Mouse (Mus musculus): ENCODE data around the gene Vps35l. TPM values are rescaled to one million over a fixed set of nuclear protein-coding genes. Genes with fewer than 3 reads are reported as not detected.

Gene Vps35l
- polyA plus RNA-seq, 1 experiment from 2014 or later, result 98.2 TPM

DNA sequence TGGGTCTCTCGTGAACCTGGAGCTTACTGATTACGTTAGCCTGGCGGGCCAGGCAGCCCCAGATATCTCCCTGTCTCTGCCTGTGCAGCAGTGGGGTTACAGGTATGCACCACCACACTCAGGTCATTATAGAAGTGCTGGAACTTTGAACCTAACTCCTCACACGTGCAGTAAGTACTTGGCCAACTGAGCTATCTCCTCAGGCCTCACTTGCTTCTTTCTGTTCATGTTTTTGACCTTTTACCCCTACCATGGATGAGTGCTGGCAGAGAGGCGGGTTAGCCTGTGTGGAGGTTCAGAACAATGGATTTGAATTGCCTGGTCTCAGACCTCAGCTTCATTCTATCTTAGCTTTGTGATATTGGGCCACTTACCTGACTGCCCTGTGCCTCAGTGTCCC lies 50.3 kb downstream of the Vps35l start:
- Histone ChIP-seq H3K9me3 (replicated peaks) (no peaks in the 10 kb centered on the region), H3K4me3 (no peak overlapping the region), H3K4me2 (replicated peaks) (no peak overlapping the region), H3K9ac (no peak overlapping the region), H3K4me1 (no peaks in the 10 kb centered on the region), H3K27ac (no peak overlapping the region), H3K27me3 (no peaks in the 10 kb centered on the region), H3K36me3 (peaks cover 55% of the 10 kb centered on the region)
- no peak for ATAC-seq (ENCODE audit: low FRiP score)
- WGBS, result 80% methylated on average over 5 of the region's 5 CpGs

DNA sequence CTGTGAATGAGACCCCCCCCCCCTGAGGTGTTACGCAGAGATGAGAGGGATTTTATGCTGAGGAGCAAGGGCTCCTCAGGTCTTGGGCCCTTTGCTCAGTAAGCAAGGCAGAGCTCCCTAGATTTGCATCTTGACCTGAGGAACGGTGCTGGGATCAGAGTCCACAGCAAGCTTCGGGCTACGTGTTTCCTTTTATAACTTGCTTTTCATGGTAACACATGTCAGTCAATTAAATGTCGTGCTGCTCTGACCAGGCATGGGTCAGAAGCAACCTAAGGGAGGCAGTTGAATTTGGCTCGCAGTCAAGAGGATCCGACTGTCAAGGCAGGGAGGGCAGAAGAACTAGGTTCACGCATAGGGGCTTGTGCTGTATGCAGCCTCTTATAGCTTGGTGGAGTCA lies 53.9 kb downstream of the Vps35l start:
- no peak for ATAC-seq (ENCODE audit: low FRiP score)
- Histone ChIP-seq H3K36me3 (peaks cover 75% of the 10 kb centered on the region), H3K9ac (no peak overlapping the region), H3K27ac (no peak overlapping the region), H3K9me3 (replicated peaks) (no peaks in the 10 kb centered on the region), H3K27me3 (no peaks in the 10 kb centered on the region), H3K4me3 (no peak overlapping the region), H3K4me1 (no peaks in the 10 kb centered on the region), H3K4me2 (replicated peaks) (no peak overlapping the region)
- 87% methylated on average over 8 of the region's 8 CpGs for WGBS

DNA sequence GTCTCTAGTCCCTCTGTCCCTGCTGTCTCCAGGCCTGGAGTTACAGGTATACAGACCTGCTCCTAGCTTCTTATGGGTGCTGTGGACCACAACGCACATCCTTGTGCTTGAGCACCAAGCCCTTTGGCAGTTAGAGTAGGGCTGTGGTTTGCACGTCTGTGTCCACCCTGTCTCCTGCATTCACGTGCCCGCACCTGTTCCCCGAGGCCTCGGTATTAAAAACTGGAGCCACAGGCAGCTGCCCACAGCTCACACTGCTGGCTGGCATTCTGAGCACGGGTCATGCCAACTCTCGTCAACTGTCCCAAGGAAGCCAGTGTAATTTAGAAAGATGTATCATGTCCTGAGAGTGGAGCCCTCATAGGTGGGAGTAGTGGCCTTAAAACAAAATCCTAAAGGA lies 55.8 kb downstream of the Vps35l start:
- H3K4me2 ChIP-seq (replicated peaks), result no peak overlapping the region
- no peaks in the 10 kb centered on the region for H3K27me3 ChIP-seq
- H3K9ac ChIP-seq, result no peak overlapping the region
- no peak for ATAC-seq (ENCODE audit: low FRiP score)
- H3K27ac ChIP-seq, result no peak overlapping the region
- H3K9me3 ChIP-seq (replicated peaks), result no peaks in the 10 kb centered on the region
- WGBS, result 94% methylated on average over 8 of the region's 8 CpGs
- peaks cover 78% of the 10 kb centered on the region for H3K36me3 ChIP-seq
- no peaks in the 10 kb centered on the region for H3K4me1 ChIP-seq
- no peak overlapping the region for H3K4me3 ChIP-seq

DNA sequence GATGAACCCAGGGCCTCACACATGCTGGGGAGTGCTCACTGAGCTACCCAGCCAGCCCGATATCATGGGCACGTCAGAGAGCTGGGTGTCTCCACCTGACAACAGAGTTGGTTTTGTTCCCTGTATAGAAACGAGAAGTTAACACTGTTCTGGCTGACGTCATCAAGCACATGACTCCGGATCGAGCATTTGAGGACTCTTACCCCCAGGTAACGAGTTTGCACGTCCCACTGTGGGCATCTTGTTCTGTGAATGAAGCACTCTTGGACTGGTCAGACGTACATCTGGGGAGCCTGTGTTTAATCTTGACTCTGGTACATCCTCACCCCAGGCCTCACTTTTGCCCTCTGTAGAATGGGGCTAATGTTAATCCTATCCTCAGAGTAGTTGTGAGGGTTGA lies 56.8 kb downstream of the Vps35l start:
- H3K4me2 ChIP-seq (replicated peaks), result no peak overlapping the region
- no peak for ATAC-seq (ENCODE audit: low FRiP score)
- no peaks in the 10 kb centered on the region for H3K9me3 ChIP-seq (replicated peaks)
- no peaks in the 10 kb centered on the region for H3K27me3 ChIP-seq
- 93% methylated on average over 9 of the region's 9 CpGs for WGBS
- no peaks in the 10 kb centered on the region for H3K4me1 ChIP-seq
- no peak overlapping the region for H3K9ac ChIP-seq
- H3K27ac ChIP-seq, result no peak overlapping the region
- H3K36me3 ChIP-seq, result peaks cover 75% of the 10 kb centered on the region
- H3K4me3 ChIP-seq, result no peak overlapping the region

DNA sequence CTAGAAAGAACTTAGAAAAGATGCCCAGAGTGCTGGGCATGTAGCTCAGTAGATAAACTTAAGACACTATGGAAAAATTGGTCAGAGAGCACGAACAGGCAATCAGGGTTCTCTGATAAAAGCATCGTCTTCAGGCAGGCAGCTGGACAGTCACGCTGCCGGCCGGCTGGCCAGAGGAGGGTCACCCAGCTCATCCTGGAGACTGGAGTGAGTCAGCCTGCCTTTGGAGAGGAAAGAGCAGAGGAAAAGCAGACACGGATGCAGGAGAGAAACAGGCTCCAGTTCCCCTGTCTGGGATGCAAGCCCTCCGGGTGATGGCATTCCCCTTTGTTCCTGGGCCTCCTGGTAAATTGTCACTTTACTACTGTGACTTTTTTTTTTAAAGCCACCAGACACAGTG lies 57.6 kb downstream of the Vps35l start:
- Histone ChIP-seq H3K4me2 (replicated peaks) (no peak overlapping the region), H3K27ac (no peak overlapping the region), H3K4me3 (no peak overlapping the region), H3K9me3 (replicated peaks) (no peaks in the 10 kb centered on the region), H3K4me1 (no peaks in the 10 kb centered on the region), H3K36me3 (peaks cover 76% of the 10 kb centered on the region), H3K27me3 (no peaks in the 10 kb centered on the region), H3K9ac (no peak overlapping the region)
- 78% methylated on average over 7 of the region's 7 CpGs for WGBS
- ATAC-seq (ENCODE audit: low FRiP score), result no peak

DNA sequence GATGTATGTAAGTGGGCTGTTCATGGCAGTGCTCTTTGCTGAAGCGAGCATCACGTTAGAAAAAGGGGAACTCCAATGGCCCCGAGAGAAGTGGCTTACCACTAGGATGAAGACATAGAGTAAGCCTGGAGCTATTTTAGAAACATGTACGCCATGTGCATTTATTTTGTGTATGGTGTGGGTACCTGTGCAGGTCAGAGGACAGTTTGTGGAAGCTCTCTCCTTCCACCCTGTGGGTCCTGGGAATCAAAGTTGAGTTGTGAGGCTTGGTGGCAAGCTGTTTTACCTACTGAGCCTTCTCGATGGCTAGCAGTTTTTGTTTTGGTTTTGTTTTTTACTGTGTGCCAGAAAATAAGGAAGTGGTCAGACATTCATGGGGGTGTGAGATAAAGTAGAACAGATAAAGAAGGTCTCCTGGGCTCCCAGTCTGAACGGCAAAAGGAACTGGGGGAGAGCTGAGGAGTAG lies 58.1 kb downstream of the Vps35l start:
- ATAC-seq (ENCODE audit: low FRiP score), result no peak

DNA sequence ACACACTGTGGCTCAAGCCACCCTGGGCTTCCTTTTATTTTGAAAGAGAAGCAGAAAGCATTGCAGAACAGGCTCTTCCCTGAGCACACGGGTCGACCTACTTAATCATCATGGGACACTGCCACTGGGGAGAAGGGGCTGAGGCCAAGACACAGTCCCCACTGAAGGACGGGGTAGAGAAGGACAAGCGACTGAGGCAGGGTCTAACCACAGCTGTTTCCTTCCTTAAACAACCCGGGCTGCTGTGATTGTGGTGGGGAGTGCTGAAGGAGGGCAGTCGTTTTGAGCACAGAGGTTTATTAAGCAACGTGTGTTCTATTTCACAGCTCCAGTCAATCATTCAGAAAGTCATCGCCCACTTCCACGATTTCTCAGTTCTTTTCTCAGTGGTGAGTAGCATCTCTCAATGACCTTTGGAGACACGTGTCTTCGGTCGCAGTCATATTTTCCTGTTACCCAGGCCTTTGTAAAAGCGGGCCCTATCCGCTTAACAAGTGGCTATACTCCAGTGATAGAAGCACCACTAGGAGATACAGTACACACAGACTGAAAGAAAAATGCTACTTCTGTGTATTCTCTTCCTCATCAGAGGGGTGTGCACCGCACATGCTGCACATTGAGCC lies 60.2 kb downstream of the Vps35l start:
- no peak overlapping the region for H3K4me2 ChIP-seq (replicated peaks)
- no peak overlapping the region for H3K4me3 ChIP-seq
- 91% methylated on average over 15 of the region's 15 CpGs for WGBS
- no peak for ATAC-seq (ENCODE audit: low FRiP score)
- no peaks in the 10 kb centered on the region for H3K27me3 ChIP-seq
- peaks cover 71% of the 10 kb centered on the region for H3K36me3 ChIP-seq
- H3K9me3 ChIP-seq (replicated peaks), result no peaks in the 10 kb centered on the region
- H3K27ac ChIP-seq, result no peak overlapping the region
- H3K4me1 ChIP-seq, result no peaks in the 10 kb centered on the region
- H3K9ac ChIP-seq, result no peak overlapping the region

More for the DNA sequence above, 58.1 kb downstream of the Vps35l start:
- no peak overlapping the region for H3K4me2 ChIP-seq (replicated peaks)
- no peaks in the 10 kb centered on the region for H3K9me3 ChIP-seq (replicated peaks)
- no peak overlapping the region for H3K4me3 ChIP-seq
- peaks cover 75% of the 10 kb centered on the region for H3K36me3 ChIP-seq
- 91% methylated on average over 6 of the region's 6 CpGs for WGBS
- H3K27me3 ChIP-seq, result no peaks in the 10 kb centered on the region
- no peaks in the 10 kb centered on the region for H3K4me1 ChIP-seq
- no peak overlapping the region for H3K27ac ChIP-seq
- H3K9ac ChIP-seq, result no peak overlapping the region

DNA sequence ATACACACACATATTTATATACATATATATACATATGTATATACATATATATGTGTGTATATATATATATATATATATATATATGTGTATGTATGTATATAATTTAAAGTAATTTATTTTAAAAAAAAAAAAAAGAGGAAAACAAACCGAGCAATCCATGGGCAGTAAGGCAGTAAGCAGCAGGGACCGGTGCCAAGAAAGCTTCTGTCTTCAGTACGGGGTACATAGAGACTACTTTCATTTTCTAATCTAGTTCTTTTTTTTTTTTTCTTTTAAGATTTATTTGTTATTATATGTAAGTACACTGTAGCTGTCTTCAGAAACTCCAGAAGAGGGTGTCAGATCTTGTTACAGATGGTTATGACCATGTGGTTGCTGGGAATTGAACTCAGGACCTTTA lies 61.8 kb downstream of the Vps35l start:
- H3K4me1 ChIP-seq, result peaks cover 2% of the 10 kb centered on the region; the same call in 1 of the 2 replicates
- no peak overlapping the region for H3K27ac ChIP-seq
- WGBS, result 95% methylated on average over 3 of the region's 3 CpGs
- no peaks in the 10 kb centered on the region for H3K9me3 ChIP-seq (replicated peaks)
- H3K4me2 ChIP-seq (replicated peaks), result no peak overlapping the region
- no peak overlapping the region for H3K9ac ChIP-seq
- H3K4me3 ChIP-seq, result no peak overlapping the region
- H3K36me3 ChIP-seq, result peaks cover 66% of the 10 kb centered on the region
- no peak for ATAC-seq (ENCODE audit: low FRiP score)
- H3K27me3 ChIP-seq, result no peaks in the 10 kb centered on the region

DNA sequence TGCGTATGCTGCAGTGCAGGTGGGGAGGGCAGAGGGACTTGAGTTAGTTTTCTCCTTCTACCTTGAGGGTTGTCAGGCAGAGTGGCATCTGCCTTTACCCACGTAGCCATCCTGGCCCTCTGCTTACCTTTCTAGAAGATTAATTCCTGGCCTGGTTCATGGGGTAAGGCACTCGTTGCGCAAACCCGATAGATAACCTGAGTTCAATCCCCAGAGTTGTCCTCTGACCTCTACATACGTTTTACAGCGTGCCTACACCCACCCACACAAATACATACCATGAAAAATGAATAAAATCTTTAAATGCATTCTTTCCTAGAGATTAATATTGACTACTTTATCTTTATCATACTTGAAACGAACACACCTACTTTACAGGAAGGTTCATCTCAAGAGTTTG lies 63.4 kb downstream of the Vps35l start:
- Histone ChIP-seq H3K4me1 (peaks cover 7% of the 10 kb centered on the region; the same call in 1 of the 2 replicates), H3K36me3 (peaks cover 51% of the 10 kb centered on the region), H3K9me3 (replicated peaks) (no peaks in the 10 kb centered on the region), H3K9ac (no peak overlapping the region), H3K4me2 (replicated peaks) (no peak overlapping the region), H3K27ac (no peak overlapping the region), H3K27me3 (no peaks in the 10 kb centered on the region), H3K4me3 (no peak overlapping the region)
- ATAC-seq (ENCODE audit: low FRiP score), result no peak
- 93% methylated on average over 8 of the region's 8 CpGs for WGBS

DNA sequence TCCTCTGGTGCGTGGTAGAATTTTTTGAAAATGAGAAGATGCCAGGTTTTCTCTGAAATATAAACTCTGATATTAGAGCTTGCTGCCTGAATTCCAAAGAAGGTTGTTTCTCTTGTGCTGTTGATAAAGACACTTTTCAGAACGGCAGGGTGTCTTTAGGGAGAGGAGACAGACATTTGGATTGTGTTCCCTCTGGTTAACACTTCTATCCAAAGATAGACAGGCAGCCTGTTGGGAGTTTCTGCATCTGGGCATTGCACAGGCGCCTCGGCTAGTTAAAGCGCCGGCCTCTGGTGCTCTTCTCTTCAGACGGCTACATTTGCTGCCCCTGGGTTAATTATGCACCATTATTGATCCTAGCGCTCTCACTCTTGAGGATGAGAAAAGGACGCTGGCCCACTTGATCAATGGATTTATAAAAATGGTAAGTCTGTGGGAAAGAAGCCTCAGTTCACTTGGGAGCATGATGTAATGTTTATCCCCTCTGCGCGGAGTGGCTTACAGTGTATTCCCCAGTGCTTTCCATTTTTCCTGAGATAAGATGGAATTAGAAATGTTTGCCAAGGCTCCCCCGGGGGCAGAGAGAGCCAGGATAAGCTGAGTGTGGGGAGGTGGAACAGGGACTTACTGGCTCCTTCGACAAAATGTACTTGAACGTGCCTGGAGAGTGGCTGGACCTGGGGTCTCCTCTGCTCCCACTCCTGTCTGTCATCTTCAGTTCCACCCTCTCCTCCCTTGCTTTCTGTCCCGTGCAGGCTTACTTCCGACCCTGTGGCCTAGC lies 66.8 kb downstream of the Vps35l start:
- no peak overlapping the region for H3K27ac ChIP-seq
- no peaks in the 10 kb centered on the region for H3K9me3 ChIP-seq (replicated peaks)
- H3K4me1 ChIP-seq, result peaks cover 7% of the 10 kb centered on the region; the same call in 1 of the 2 replicates
- H3K4me2 ChIP-seq (replicated peaks), result no peak overlapping the region
- no peak for ATAC-seq (ENCODE audit: low FRiP score)
- H3K27me3 ChIP-seq, result no peaks in the 10 kb centered on the region
- peaks cover 34% of the 10 kb centered on the region for H3K36me3 ChIP-seq
- WGBS, result 68% methylated on average over 16 of the region's 16 CpGs
- H3K4me3 ChIP-seq, result no peak overlapping the region
- H3K9ac ChIP-seq, result no peak overlapping the region

DNA sequence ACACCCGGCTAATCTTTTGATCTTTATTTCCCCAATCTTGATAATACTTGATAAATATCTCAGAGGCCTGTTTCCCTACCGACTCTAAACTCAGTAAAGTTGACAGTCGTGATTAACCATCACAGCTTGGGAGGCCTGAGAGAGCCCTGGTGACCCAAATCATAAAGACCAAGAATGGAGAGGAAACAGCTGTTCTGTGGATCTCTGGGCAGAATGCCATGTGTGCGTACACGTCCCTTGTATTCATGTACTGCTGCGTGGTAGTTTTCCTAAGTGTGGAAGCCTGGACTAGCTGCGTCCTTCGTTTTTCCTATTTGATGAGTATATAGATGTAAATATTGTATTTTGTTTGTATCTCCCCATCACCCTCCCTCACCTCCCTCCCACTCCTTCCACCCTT lies 67.9 kb downstream of the Vps35l start:
- Histone ChIP-seq H3K36me3 (peaks cover 28% of the 10 kb centered on the region), H3K4me1 (peaks cover 7% of the 10 kb centered on the region; the same call in 1 of the 2 replicates), H3K4me3 (no peak overlapping the region), H3K9ac (no peak overlapping the region), H3K9me3 (replicated peaks) (no peaks in the 10 kb centered on the region), H3K27me3 (no peaks in the 10 kb centered on the region), H3K4me2 (replicated peaks) (no peak overlapping the region), H3K27ac (no peak overlapping the region)
- ATAC-seq (ENCODE audit: low FRiP score), result no peak
- WGBS, result 92% methylated on average over 8 of the region's 8 CpGs

DNA sequence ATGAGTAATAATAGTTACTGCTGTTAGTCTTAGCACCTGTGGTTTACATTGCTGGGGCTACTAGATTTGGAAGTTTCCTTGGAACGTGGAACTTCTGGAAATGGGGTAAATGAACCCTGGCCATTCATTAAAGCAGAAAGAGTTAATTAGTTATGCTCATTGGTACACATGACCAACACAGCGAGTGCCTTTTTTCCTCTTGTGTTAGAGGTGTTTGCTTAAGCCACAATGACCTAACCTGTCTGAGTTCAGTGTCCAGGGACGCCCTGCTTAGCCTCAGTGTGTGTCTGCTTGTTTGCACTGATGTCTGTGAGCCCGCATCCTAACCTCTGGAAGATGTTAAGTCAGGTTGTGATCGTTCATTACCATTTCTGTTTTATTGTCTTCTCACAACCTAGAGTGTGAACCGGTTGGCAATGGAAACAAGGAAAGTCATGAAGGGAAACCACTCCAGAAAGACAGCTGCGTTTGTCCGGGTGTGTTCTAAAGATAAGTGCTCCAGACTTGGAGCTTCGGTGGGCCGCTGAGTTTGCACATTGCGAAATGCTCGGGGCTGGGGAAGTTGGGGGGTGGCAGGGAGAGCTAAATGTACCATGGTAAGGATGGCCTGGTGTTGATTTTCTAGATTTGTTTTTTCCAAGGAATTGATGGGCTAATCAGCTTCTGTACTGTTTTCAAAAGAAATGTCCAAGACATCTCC lies 71.5 kb downstream of the Vps35l start:
- H3K4me3 ChIP-seq, result no peak overlapping the region
- H3K4me2 ChIP-seq (replicated peaks), result no peak overlapping the region
- no peaks in the 10 kb centered on the region for H3K27me3 ChIP-seq
- H3K9me3 ChIP-seq (replicated peaks), result no peaks in the 10 kb centered on the region
- peaks cover 7% of the 10 kb centered on the region; the same call in 1 of the 2 replicates for H3K4me1 ChIP-seq
- peaks cover 37% of the 10 kb centered on the region for H3K36me3 ChIP-seq
- 88% methylated on average over 12 of the region's 12 CpGs for WGBS
- no peak overlapping the region for H3K9ac ChIP-seq
- H3K27ac ChIP-seq, result no peak overlapping the region
- no peak for ATAC-seq (ENCODE audit: low FRiP score)
